In genomic region chr3:98339706-98340109, GRCm38 (mm10) we compare ENCODE assay signal across 8 mouse cellular contexts. TPM values are rescaled to one million over a fixed set of nuclear protein-coding genes. Genes with fewer than 3 reads are reported as not detected.
DNase-seq lines count a peak whose midpoint lies in the region; ATAC-seq and TF ChIP-seq lines count a peak whose summit lies in the region.
"Not testable (repeated sequence)": the region's sequence is repeated elsewhere in the genome, so short reads cannot be mapped to it uniquely, and the experiment has no call there.

Gene Phgdh (minus strand): TSS chr3:98339990.

- peak within 1 kb of the TSS; percentile 91 for H3K9ac ChIP-seq in ES-Bruce4 (ENCODE audit: low read depth, poor library complexity, severe bottlenecking)
- H3K9ac ChIP-seq in forebrain, embryonic 15.5 days (replicated peaks) = peak within 1 kb of the TSS; percentile 53
- H3K9ac ChIP-seq in liver, embryonic 15.5 days = peak within 1 kb of the TSS; percentile 51
- peak within 1 kb of the TSS; percentile 82 for H3K9ac ChIP-seq in neural tube, embryonic 11.5 days (ENCODE audit: low read length)

- TF ChIP-seq CTCF in ES-Bruce4 (IDR thresholded peaks at IDR 0.05; ENCODE audit: low read depth, low read length); testis, adult 2 months (IDR thresholded peaks at IDR 0.05; ENCODE audit: control insufficient read depth, insufficient read depth, insufficient replicate concordance, low read depth, low read length): not testable (repeated sequence)

- intact Hi-C loops in heart, postnatal 14 days (cut with DNase I) = not testable (repeated sequence)

- not testable (repeated sequence) for TF ChIP-seq EP300 in ES-Bruce4 (IDR thresholded peaks at IDR 0.05; ENCODE audit: insufficient read depth, low read depth, low read length)

- H3K4me2 ChIP-seq in forebrain, embryonic 15.5 days (replicated peaks) = peak within 1 kb of the TSS; percentile 97
- peak within 1 kb of the TSS; percentile 88 for H3K4me2 ChIP-seq in liver, embryonic 15.5 days
- peak within 1 kb of the TSS; percentile 92 for H3K4me2 ChIP-seq in neural tube, embryonic 11.5 days (ENCODE audit: low read depth)

- not testable (repeated sequence) for TF ChIP-seq POLR2A in ES-Bruce4 (IDR thresholded peaks at IDR 0.05; ENCODE audit: insufficient read depth, low read length); testis, adult 2 months (IDR thresholded peaks at IDR 0.05; ENCODE audit: control insufficient read depth, low read depth, low read length)

- not testable (repeated sequence) for H3K4me1 ChIP-seq in ES-Bruce4 (ENCODE audit: control insufficient read depth, insufficient read depth, low read length); testis, adult 2 months (ENCODE audit: control insufficient read depth, insufficient read depth, low read length)
- H3K4me1 ChIP-seq in forebrain, embryonic 15.5 days = peaks cover 37% of the 10 kb centered on the region
- peaks cover 54% of the 10 kb centered on the region for H3K4me1 ChIP-seq in liver, embryonic 15.5 days (replicated peaks)
- H3K4me1 ChIP-seq in neural tube, embryonic 11.5 days (ENCODE audit: control insufficient read depth, insufficient read depth, low read length) = peaks cover 24% of the 10 kb centered on the region

- WGBS in forebrain, embryonic 15.5 days = 0% methylated on average over 10 of the region's 10 CpGs
- WGBS in liver, embryonic 15.5 days (ENCODE audit: insufficient replicate concordance) = 3% methylated on average over 10 of the region's 10 CpGs
- WGBS in neural tube, embryonic 11.5 days = 0% methylated on average over 10 of the region's 10 CpGs

- H3K9me3 ChIP-seq in ES-Bruce4 (replicated peaks; ENCODE audit: control insufficient read depth, insufficient read depth, low read length, poor library complexity, severe bottlenecking); forebrain, embryonic 15.5 days; liver, embryonic 15.5 days (replicated peaks); neural tube, embryonic 11.5 days (ENCODE audit: control insufficient read depth, low read length): not testable (repeated sequence)

- not testable (repeated sequence) for H3K27ac ChIP-seq in ES-Bruce4 (ENCODE audit: insufficient read depth, low read length); testis, adult 2 months (ENCODE audit: control insufficient read depth, insufficient read depth, low read depth, low read length)
- peak within 1 kb of the TSS; percentile 67 for H3K27ac ChIP-seq in forebrain, embryonic 15.5 days (replicated peaks)
- peak within 1 kb of the TSS; percentile 64 for H3K27ac ChIP-seq in liver, embryonic 15.5 days (replicated peaks)
- H3K27ac ChIP-seq in neural tube, embryonic 11.5 days (ENCODE audit: low read depth, low read length) = peak within 1 kb of the TSS; percentile 29; the same call in 1 of the 2 replicates

- DNase-seq in cerebellum, adult 11 months = peak; percentile 12
- peak; percentile 49 to 55 for DNase-seq in heart, postnatal 14 days
- peak; percentile 76 to 80 for DNase-seq in kidney, postnatal 36 days
- peak; percentile 84 for DNase-seq in neural tube, embryonic 11.5 days (ENCODE audit: low spot score)

- H3K36me3 ChIP-seq in ES-Bruce4 (ENCODE audit: control insufficient read depth, insufficient read depth, low read length, poor library complexity, severe bottlenecking); forebrain, embryonic 15.5 days; liver, embryonic 15.5 days (replicated peaks); neural tube, embryonic 11.5 days (ENCODE audit: control insufficient read depth, insufficient read depth, low read length); testis, adult 2 months (ENCODE audit: control insufficient read depth, insufficient read depth, low read length): not testable (repeated sequence)

- H3K27me3 ChIP-seq in ES-Bruce4 (ENCODE audit: control insufficient read depth, insufficient read depth, low read length, poor library complexity, severe bottlenecking); forebrain, embryonic 15.5 days; liver, embryonic 15.5 days; neural tube, embryonic 11.5 days (ENCODE audit: control insufficient read depth, insufficient read depth, low read length); testis, adult 2 months (ENCODE audit: control insufficient read depth, insufficient read depth, low read length): not testable (repeated sequence)

- peak within 1 kb of the TSS; percentile 99 for H3K4me3 ChIP-seq in ES-Bruce4 (ENCODE audit: low read depth, low read length)
- H3K4me3 ChIP-seq in forebrain, embryonic 15.5 days = peak within 1 kb of the TSS; percentile 56
- peak within 1 kb of the TSS; percentile 68 for H3K4me3 ChIP-seq in liver, embryonic 15.5 days (replicated peaks)
- peak within 1 kb of the TSS; percentile 76 for H3K4me3 ChIP-seq in neural tube, embryonic 11.5 days (ENCODE audit: low read depth, low read length)
- peak within 1 kb of the TSS; percentile 37 for H3K4me3 ChIP-seq in testis, adult 2 months (ENCODE audit: control insufficient read depth, low read depth, low read length)

- ATAC-seq in forebrain, embryonic 15.5 days (replicated peaks) = peak; percentile 61
- ATAC-seq in liver, embryonic 15.5 days (ENCODE audit: insufficient read depth) = peak; percentile 49
- ATAC-seq in neural tube, embryonic 11.5 days (ENCODE audit: insufficient read depth, low FRiP score, low TSS enrichment) = peak; percentile 82

RNA-seq across cellular contexts. Expression of gene Phgdh, which starts in this region (rescaled TPM):
- 118 and 125 TPM in 2 replicates for polyA plus RNA-seq in ES-Bruce4 (2011; ENCODE audit: insufficient read depth, insufficient read length, low read depth, missing spikeins)
- polyA plus RNA-seq in forebrain, embryonic 15.5 days (2015; fragmentation: Nextera tagmentation; extraction: Ambion mirVana) = 188 and 194 TPM in 2 replicates
- 1 to 10 TPM; 4.0 to 4.6 TPM for total RNA-seq in heart, postnatal 14 days (2021)
- polyA plus RNA-seq in liver, embryonic 15.5 days (2015; fragmentation: Nextera tagmentation; extraction: Ambion mirVana) = 208 and 233 TPM in 2 replicates
- 315 and 321 TPM in 2 replicates for polyA plus RNA-seq in neural tube, embryonic 11.5 days (2014; fragmentation: Nextera tagmentation; extraction: Ambion mirVana)
- 18.1 and 18.2 TPM in 2 replicates for polyA plus RNA-seq in testis, adult 2 months (2012; rRNA removed)

Comparison
In these comparisons a context has a peak if more than half of its experiments do, and no peak if none do; other contexts are left out.
1. H3K4me3 ChIP-seq: peak in every context shown above with its lines; median percentile 99 in ES-Bruce4; 76 in neural tube, embryonic 11.5 days; 68 in liver, embryonic 15.5 days; 56 in forebrain, embryonic 15.5 days; 37 in testis, adult 2 months.
2. DNase-seq: peak in every context shown above with its lines; median percentile 84 in neural tube, embryonic 11.5 days; 78 in kidney, postnatal 36 days; 52 in heart, postnatal 14 days; 12 in cerebellum, adult 11 months.